Mouse (Mus musculus) thymus, adult 2 months (tissue): ENCODE data around the gene Cntnap4.

ENCODE experiments used
- CTCF ChIP-seq: fragments of 200-500 bp; IDR thresholded peaks from 2 replicates; pipeline ENCODE4 v1.5.1; 2012; ENCODE audit warnings: mild to moderate bottlenecking, control low read depth, low read length, moderate library complexity, borderline replicate concordance; ENCODE audit not compliant: control insufficient read depth, poor library complexity, insufficient read depth; ENCODE audit errors: extremely low read depth
- POLR2A ChIP-seq: fragments of 200-500 bp; IDR thresholded peaks from 2 replicates; pipeline ENCODE4 v1.6.1; 2012; ENCODE audit warnings: mild to moderate bottlenecking, low read length, control low read depth, moderate library complexity; ENCODE audit not compliant: control insufficient read depth, poor library complexity, insufficient read depth; ENCODE audit errors: extremely low read depth

GRCm38 (mm10) chr8:112596023-112596776 is 26.4 kb downstream of the Cntnap4 start:
- TF ChIP-seq POLR2A, result no peak
- no peak for TF ChIP-seq CTCF
